Mouse (Mus musculus): Measurements from ENCODE around the gene Pkm. TPM values are rescaled to one million over a fixed set of nuclear protein-coding genes. Genes with fewer than 3 reads are reported as not detected.

Gene Pkm
- polyA plus RNA-seq, 1 experiment from 2014 or later: 1,462 TPM

DNA sequence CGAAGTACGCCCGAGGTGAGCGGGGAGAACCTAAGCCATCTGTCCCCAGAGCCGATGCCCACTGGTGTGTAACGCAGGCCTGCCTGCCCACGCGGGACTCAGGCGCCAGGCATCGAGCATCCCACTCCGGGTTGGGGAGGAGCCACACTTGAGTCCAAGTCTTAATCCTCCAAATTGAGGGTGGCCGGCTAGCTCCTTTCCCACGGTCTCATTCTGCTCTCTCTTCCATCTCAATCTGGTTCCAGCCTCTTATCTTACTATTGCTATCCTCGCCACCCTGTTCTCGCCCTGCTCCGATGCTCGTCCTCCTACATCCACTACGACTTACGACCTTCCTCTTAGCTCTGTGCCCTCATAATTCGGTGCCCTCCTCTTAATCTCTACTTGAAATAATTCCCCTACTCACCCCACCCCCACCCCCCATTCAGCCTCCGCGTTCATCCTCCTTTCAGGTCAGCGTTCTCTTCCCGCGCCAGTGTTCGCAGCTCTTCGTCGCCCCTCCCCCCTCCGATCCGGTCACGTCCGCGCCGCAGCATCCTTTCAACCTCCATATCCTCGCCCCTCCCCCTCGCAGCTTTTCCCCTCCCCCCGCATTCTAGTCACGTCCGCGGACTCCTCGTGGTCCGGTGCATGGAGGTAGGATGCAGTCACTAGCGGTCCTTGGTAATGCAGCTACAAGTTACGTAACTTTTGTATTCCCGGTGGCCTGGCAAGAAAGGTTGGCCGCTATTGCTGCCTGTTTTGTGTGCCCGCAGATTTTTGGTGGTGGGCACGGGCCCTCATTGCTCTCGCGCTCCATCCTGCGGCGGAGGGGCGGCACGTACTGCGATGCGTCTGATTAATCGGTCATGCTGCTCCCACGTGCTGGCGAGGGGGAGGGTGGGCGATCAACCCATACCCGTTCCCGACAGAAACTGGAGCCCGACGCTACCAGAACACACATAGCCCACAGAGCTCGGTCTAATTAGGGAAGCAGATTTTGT is 758 bp downstream of the Pkm start:
- H3K9ac ChIP-seq: peak overlapping the region; percentile 81
- peaks cover 40% of the 10 kb centered on the region for H3K4me1 ChIP-seq
- peak overlapping the region; percentile 75 for H3K4me3 ChIP-seq
- peak overlapping the region; percentile 97 for H3K27ac ChIP-seq
- ATAC-seq (ENCODE audit: insufficient number of reproducible peaks, insufficient read depth, low FRiP score, low TSS enrichment): 0 out of 2 replicates have a peak, but pooled peaks have one; percentile 25
- no peaks in the 10 kb centered on the region for H3K27me3 ChIP-seq
- H3K4me2 ChIP-seq (replicated peaks): peak overlapping the region; percentile 85
- peaks cover 21% of the 10 kb centered on the region for H3K36me3 ChIP-seq
- under 1% methylated on average over 65 of the region's 65 CpGs for WGBS
- no peaks in the 10 kb centered on the region for H3K9me3 ChIP-seq

- Histone ChIP-seq H3K36me3 (peaks cover 25% of the 10 kb centered on the region), H3K27ac (peak overlapping the region; percentile 97; the same call in 1 of the 2 replicates), H3K4me2 (replicated peaks) (peak overlapping the region; percentile 85), H3K4me1 (peaks cover 42% of the 10 kb centered on the region), H3K9me3 (no peaks in the 10 kb centered on the region), H3K9ac (peak overlapping the region; percentile 81), H3K27me3 (no peaks in the 10 kb centered on the region), H3K4me3 (peak overlapping the region; percentile 75)
- WGBS: 5% methylated on average over 4 of the region's 4 CpGs
- ATAC-seq (ENCODE audit: insufficient number of reproducible peaks, insufficient read depth, low FRiP score, low TSS enrichment): no peak
Measured at GRCm38 (mm10) chr9:59658146-59658545, 2.0 kb downstream of the Pkm start.

- no peak for ATAC-seq (ENCODE audit: insufficient number of reproducible peaks, insufficient read depth, low FRiP score, low TSS enrichment)
Measured at GRCm38 (mm10) chr9:59659036-59660026, 3.2 kb downstream of the Pkm start.

GRCm38 (mm10) chr9:59660421-59660820 is 4.3 kb downstream of the Pkm start:
- peaks cover 42% of the 10 kb centered on the region for H3K4me1 ChIP-seq
- H3K36me3 ChIP-seq: peaks cover 44% of the 10 kb centered on the region
- ATAC-seq (ENCODE audit: insufficient number of reproducible peaks, insufficient read depth, low FRiP score, low TSS enrichment): no peak
- H3K27me3 ChIP-seq: no peaks in the 10 kb centered on the region
- WGBS: 70% methylated on average over 10 of the region's 10 CpGs
- peak overlapping the region; percentile 85 for H3K4me2 ChIP-seq (replicated peaks)
- peak overlapping the region; percentile 63 for H3K27ac ChIP-seq
- no peak overlapping the region for H3K9ac ChIP-seq
- H3K9me3 ChIP-seq: no peaks in the 10 kb centered on the region
- H3K4me3 ChIP-seq: no peak overlapping the region

More at GRCm38 (mm10) chr9:59659036-59660026, 3.2 kb downstream of the Pkm start:
- Histone ChIP-seq H3K9ac (peak overlapping the region; percentile 7; the same call in 1 of the 2 replicates), H3K4me3 (peak overlapping the region; percentile 75; the same call in 1 of the 2 replicates), H3K4me2 (replicated peaks) (peak overlapping the region; percentile 85), H3K4me1 (peaks cover 42% of the 10 kb centered on the region), H3K27me3 (no peaks in the 10 kb centered on the region), H3K36me3 (peaks cover 33% of the 10 kb centered on the region), H3K9me3 (no peaks in the 10 kb centered on the region), H3K27ac (peak overlapping the region; percentile 50; the same call in 1 of the 2 replicates)
- WGBS: 24% methylated on average over 14 of the region's 14 CpGs

- H3K4me1 ChIP-seq: peaks cover 42% of the 10 kb centered on the region
- H3K27me3 ChIP-seq: no peaks in the 10 kb centered on the region
- WGBS: 62% methylated on average over 6 of the region's 6 CpGs
- no peak for ATAC-seq (ENCODE audit: insufficient number of reproducible peaks, insufficient read depth, low FRiP score, low TSS enrichment)
- no peak overlapping the region for H3K9ac ChIP-seq
- H3K4me3 ChIP-seq: no peak overlapping the region
- 0 out of 2 replicates have a peak overlapping the region, but pooled peaks have one; percentile 17 for H3K4me2 ChIP-seq (replicated peaks)
- no peaks in the 10 kb centered on the region for H3K9me3 ChIP-seq
- peaks cover 54% of the 10 kb centered on the region for H3K36me3 ChIP-seq
- H3K27ac ChIP-seq: no peak overlapping the region
Measured at GRCm38 (mm10) chr9:59661298-59661975, 5.3 kb downstream of the Pkm start.

DNA sequence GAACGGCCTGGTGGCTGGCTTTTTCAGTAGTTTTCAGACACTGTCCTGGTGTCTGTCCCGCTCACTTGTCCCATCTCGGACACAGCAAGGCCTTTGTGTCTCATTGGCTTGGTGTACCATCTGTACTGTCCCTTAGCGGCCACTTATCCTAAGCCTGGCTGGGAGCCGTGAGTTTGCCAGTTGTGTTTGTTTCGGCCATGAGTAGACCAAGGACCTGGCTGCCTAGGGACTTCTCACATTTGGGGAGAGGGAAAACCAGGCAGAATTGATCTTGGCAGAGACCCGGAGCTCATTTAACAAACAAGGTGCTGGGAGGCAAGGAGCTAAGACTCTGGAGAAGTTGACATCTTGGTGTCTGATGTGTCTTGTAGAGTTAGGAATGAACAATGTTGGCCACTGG is 7.1 kb downstream of the Pkm start:
- no peak overlapping the region for H3K4me2 ChIP-seq (replicated peaks)
- ATAC-seq (ENCODE audit: insufficient number of reproducible peaks, insufficient read depth, low FRiP score, low TSS enrichment): no peak
- H3K4me3 ChIP-seq: no peak overlapping the region
- no peaks in the 10 kb centered on the region for H3K27me3 ChIP-seq
- H3K27ac ChIP-seq: no peak overlapping the region
- H3K9me3 ChIP-seq: no peaks in the 10 kb centered on the region
- 85% methylated on average over 7 of the region's 7 CpGs for WGBS
- peaks cover 35% of the 10 kb centered on the region for H3K4me1 ChIP-seq
- H3K9ac ChIP-seq: no peak overlapping the region
- H3K36me3 ChIP-seq: peaks cover 72% of the 10 kb centered on the region

DNA sequence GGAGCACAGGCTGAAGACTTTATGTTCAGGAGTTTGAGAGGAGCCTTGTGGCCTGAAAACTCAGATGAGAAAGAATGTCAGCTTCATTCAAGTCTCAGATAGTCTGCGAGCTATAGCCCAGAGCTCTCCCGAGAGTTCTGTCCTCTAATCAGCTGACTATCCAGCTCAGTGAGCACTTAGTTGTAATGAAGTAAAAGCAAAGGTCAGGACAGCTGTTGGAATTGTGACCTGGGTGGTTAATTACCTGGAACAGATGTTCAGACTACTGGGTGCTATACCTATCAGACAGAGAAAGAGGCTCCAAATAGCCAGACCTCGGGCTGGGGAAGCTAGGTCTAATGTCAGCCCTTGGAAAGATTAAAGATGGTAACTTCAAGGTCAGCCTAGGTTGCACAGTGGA is 7.8 kb downstream of the Pkm start:
- Histone ChIP-seq H3K4me2 (replicated peaks) (no peak overlapping the region), H3K4me3 (no peak overlapping the region), H3K27ac (no peak overlapping the region), H3K9ac (no peak overlapping the region), H3K36me3 (peaks cover 79% of the 10 kb centered on the region), H3K9me3 (no peaks in the 10 kb centered on the region), H3K4me1 (peaks cover 29% of the 10 kb centered on the region), H3K27me3 (no peaks in the 10 kb centered on the region)
- 64% methylated on average over 3 of the region's 3 CpGs for WGBS
- no peak for ATAC-seq (ENCODE audit: insufficient number of reproducible peaks, insufficient read depth, low FRiP score, low TSS enrichment)

- H3K27me3 ChIP-seq: no peaks in the 10 kb centered on the region
- H3K4me2 ChIP-seq (replicated peaks): no peak overlapping the region
- H3K4me3 ChIP-seq: no peak overlapping the region
- H3K9ac ChIP-seq: no peak overlapping the region
- no peak overlapping the region for H3K27ac ChIP-seq
- H3K9me3 ChIP-seq: no peaks in the 10 kb centered on the region
- H3K36me3 ChIP-seq: peaks cover 83% of the 10 kb centered on the region
- WGBS: 81% methylated on average over 4 of the region's 4 CpGs
- H3K4me1 ChIP-seq: peaks cover 22% of the 10 kb centered on the region; the same call in 1 of the 2 replicates
- ATAC-seq (ENCODE audit: insufficient number of reproducible peaks, insufficient read depth, low FRiP score, low TSS enrichment): no peak
Measured at GRCm38 (mm10) chr9:59664664-59665256, 8.6 kb downstream of the Pkm start.

- no peak overlapping the region for H3K9ac ChIP-seq
- H3K36me3 ChIP-seq: peaks cover 84% of the 10 kb centered on the region
- no peaks in the 10 kb centered on the region for H3K9me3 ChIP-seq
- no peak overlapping the region for H3K4me3 ChIP-seq
- no peak overlapping the region for H3K4me2 ChIP-seq (replicated peaks)
- H3K27ac ChIP-seq: no peak overlapping the region
- peaks cover 9% of the 10 kb centered on the region; the same call in 1 of the 2 replicates for H3K4me1 ChIP-seq
- H3K27me3 ChIP-seq: no peaks in the 10 kb centered on the region
- no peak for ATAC-seq (ENCODE audit: insufficient number of reproducible peaks, insufficient read depth, low FRiP score, low TSS enrichment)
- WGBS: 90% methylated on average over 8 of the region's 8 CpGs
Measured at GRCm38 (mm10) chr9:59666016-59666415, 9.8 kb downstream of the Pkm start.

DNA sequence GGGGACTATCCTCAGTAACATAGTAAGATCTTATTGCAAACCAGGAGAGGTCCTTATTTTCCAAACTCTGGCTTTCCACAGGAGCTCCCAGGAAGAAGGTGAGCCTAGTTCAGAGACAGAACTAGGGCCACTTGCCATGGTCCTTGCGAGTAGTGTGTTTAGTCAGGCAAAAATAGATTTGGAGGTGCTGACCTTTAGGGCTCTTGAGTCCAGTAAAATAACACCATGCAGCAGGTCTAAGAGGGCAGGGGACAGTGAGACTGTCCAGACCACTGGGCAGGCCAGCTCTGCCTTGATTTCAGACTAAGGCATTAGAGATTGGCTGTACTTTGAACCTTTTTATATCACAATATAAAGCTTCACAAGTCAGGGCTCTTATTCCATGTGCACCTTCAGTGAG is 10.6 kb downstream of the Pkm start:
- WGBS: 91% methylated on average over 1 of the region's 1 CpGs
- H3K36me3 ChIP-seq: peaks cover 85% of the 10 kb centered on the region

More for the DNA sequence above, 10.6 kb downstream of the Pkm start:
- Histone ChIP-seq H3K27me3 (no peaks in the 10 kb centered on the region), H3K4me3 (no peak overlapping the region), H3K4me1 (peaks cover 3% of the 10 kb centered on the region; the same call in 1 of the 2 replicates), H3K4me2 (replicated peaks) (no peak overlapping the region), H3K9ac (no peak overlapping the region), H3K9me3 (no peaks in the 10 kb centered on the region), H3K27ac (no peak overlapping the region)
- no peak for ATAC-seq (ENCODE audit: insufficient number of reproducible peaks, insufficient read depth, low FRiP score, low TSS enrichment)

Measured in embryonic facial prominence, embryonic 12.5 days (tissue).